ENCODE assay signal across 17 mouse cellular contexts in genomic region chr14:55551794-55552193, GRCm38 (mm10). TPM values are rescaled to one million over a fixed set of nuclear protein-coding genes. Genes with fewer than 3 reads are reported as not detected.
"Had no signal": no experiment of that assay in that cellular context is flagged by ENCODE, and none has a peak within 500 bp of the region (broad histone marks: within the 10 kb centered on the region; RNA-seq: fewer than 3 reads in every experiment).

No protein-coding gene starts in this region.

- H3K4me1 ChIP-seq: midbrain, embryonic 13.5 days; neural tube, embryonic 12.5 days; stomach, embryonic 15.5 days had no signal

- H3K27me3 ChIP-seq: megakaryocyte, embryonic 14.5 days; midbrain, embryonic 13.5 days; neural tube, embryonic 12.5 days; stomach, embryonic 15.5 days had no signal

- H3K27ac ChIP-seq: macrophage; midbrain, embryonic 13.5 days; neural tube, embryonic 12.5 days; stomach, embryonic 15.5 days; stomach, postnatal 0 days had no signal

- H3K9ac ChIP-seq: lung, embryonic 14.5 days; midbrain, embryonic 13.5 days; neural tube, embryonic 12.5 days; stomach, embryonic 15.5 days had no signal

- H3K9me3 ChIP-seq: megakaryocyte, embryonic 14.5 days; midbrain, embryonic 13.5 days; neural tube, embryonic 12.5 days; stomach, embryonic 15.5 days had no signal

- DNase-seq: lung, adult 18-20 months; lung, embryonic 14.5 days; lung, postnatal 10 days; lung, postnatal 36 days; right cerebral cortex, postnatal 14 days; thymus, adult 2 months; thymus, postnatal 25 days; thymus, postnatal 4 days had no signal

- H3K4me3 ChIP-seq: megakaryocyte, embryonic 14.5 days; midbrain, embryonic 13.5 days; neural tube, embryonic 12.5 days; stomach, embryonic 15.5 days had no signal

RNA-seq across cellular contexts. Expression of gene A730061H03Rik, which starts 8.4 kb away (rescaled TPM):
- polyA plus RNA-seq: macrophage; neural tube, embryonic 12.5 days had no signal

RNA-seq across cellular contexts. Expression of gene Fitm1, which starts 23.6 kb away (rescaled TPM):
- total RNA-seq: neutrophil, adult 5-6 weeks had no signal
- polyA plus RNA-seq: macrophage; midbrain, embryonic 11.5 days; midbrain, embryonic 13.5 days; midbrain, embryonic 16.5 days had no signal
